Mouse (Mus musculus): ENCODE measurements around the gene Nubp2.
A peak's percentile ranks its signal among the peaks of the same experiment; 100 is the strongest.

Nubp2 gene

DNA sequence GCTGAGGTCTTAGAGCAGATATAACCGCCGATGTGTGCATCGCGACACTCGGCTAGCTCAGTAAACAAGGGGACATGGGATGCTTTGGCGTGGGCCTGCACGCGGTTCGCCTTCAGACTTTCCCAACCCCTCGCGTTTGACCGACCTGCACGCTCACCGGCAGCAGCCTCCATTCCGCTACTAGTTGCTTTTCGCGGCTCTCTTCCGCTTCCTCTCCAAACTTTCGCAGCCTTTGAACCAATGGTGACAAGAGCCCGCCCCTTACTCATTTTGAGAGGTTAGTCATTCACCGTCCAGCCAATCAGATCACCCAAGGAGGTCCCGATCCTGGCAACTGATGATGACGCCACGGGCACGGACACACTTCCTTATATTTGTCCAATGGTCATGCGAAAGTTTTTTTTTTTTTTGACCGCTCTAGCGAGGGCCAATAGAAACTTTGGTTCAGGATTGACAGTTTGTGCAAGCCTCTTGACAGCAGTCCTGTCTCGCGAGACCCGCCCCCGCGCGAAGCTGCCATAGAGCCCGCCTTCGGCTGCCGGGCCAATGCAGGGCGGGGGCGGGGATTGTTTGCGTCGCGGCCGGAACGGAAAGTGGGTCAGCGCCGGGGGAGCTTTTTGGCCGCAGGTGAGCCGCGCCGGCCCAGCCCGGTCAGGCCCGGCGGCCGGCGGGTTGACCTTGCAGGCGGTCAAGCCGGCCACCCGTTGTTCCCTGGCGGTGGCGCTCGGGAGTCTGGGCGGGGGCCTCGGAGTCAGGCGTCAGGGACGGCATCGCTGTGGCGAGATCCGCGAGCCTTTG, at the start of gene Nubp2, which contains the start of gene Spsb3:
Gene Nubp2 (minus strand): TSS at position 216 of the 798 bp plus-strand sequence.
Gene Spsb3 (plus strand): TSS at position 510 of the 798 bp plus-strand sequence.
- peak; percentile 96 to 97 for DNase-seq

- no peak for DNase-seq
Measured at GRCm38 (mm10) chr17:24935666-24936065, 49.5 kb upstream of the Nubp2 start.

DNA sequence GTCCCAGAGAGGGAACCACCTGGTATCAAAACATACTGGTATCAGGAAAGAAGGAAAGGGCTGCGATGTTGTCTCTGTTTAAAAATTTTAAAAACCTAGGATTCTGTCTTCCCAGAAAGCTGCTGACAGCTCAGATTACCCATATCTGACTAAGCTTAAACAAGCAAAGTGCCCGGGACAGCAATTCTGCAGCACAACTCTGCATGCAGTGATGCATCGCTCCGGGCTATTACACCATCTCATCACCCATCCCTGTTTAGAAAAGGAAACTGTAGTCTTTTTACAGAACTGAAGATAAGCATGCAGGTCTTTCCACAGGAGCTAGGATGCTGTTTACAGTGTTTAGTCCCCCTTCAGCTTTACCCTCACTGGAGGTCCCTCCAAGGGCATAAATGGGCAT, 48.8 kb upstream of the Nubp2 start:
- no peak for DNase-seq

- no peak for DNase-seq
Measured at GRCm38 (mm10) chr17:24933163-24933562, 47.0 kb upstream of the Nubp2 start.

GRCm38 (mm10) chr17:24932431-24932830, 46.3 kb upstream of the Nubp2 start:
- no peak for DNase-seq

- DNase-seq: no peak
Measured at GRCm38 (mm10) chr17:24929506-24929905, 43.4 kb upstream of the Nubp2 start.

DNA sequence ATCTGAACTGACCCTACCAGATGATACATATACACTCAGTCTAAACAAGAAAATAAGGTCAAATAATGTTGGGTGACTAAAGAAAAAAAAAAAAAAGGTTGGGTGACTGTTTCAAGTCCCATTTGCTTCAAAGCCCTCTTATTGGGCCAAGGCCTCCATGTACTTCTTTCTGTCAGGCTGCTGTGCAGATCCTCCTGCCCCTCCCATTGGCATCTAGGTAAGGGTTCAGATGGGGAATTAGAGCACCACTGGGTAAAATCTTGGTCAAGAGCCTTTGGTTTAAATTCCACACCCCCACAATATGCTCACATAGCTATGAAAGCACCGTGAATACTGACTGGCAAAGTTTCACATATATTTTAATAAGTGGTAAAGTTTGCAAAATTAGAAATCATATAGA, 37.1 kb upstream of the Nubp2 start:
- DNase-seq: no peak

DNA sequence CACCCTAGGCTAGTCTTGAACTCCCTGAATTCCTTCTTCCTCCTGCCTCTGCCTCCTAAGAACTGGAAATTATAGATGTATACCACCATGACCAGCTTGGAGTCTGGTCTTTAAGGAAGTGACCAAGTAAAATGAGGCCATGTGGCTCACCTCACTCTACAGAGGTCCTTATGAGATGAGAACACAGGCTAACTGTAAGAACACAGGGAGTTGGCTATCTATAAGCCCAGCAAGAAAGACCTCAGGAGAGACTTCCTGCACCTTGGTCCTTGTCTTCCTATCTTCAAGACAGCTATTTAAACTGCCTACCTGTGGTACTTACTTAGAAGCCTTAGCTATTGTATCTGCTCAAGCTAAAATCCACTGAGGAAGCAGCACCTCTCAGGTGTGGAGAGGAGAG, 27.8 kb upstream of the Nubp2 start:
- DNase-seq: no peak

DNA sequence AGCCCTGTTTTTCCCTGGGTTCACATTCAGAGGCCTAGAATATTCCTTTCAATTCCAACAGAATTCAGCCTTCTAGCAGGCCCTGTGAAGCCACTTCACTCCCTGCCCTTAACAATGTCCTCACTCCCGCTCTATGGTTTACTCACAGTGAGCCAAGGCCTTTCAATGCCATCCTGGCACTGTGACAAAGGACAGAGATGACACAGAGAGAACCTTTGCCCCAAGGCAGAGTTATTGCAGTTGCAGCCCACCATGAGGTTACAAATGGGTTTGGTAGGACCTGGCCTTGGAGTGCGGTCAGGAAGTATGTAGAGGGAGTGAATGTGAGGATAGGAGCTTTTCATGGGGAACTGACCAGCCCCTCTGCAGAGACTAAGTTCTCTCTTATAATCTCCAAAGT, 21.4 kb upstream of the Nubp2 start:
- no peak for DNase-seq

DNA sequence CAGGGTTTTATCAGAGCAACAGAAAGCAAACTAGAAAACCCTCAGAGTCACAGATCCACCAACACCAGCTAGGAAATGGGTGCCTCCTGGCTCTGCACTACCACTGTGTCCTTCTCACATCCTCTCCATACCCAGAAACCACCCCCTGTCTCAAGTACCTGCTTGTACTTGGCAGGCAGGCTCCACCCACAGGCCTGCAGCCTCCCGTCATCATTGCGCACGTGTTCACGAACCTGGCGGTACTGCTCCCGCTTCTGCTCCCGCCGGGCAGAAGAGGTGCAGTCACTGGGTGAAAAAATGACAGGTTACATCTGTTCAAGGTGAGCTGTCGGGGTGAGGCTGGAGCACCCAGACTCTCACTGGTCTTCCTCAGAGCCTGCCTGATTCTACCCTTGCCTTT, 17.6 kb upstream of the Nubp2 start:
- no peak for DNase-seq

DNA sequence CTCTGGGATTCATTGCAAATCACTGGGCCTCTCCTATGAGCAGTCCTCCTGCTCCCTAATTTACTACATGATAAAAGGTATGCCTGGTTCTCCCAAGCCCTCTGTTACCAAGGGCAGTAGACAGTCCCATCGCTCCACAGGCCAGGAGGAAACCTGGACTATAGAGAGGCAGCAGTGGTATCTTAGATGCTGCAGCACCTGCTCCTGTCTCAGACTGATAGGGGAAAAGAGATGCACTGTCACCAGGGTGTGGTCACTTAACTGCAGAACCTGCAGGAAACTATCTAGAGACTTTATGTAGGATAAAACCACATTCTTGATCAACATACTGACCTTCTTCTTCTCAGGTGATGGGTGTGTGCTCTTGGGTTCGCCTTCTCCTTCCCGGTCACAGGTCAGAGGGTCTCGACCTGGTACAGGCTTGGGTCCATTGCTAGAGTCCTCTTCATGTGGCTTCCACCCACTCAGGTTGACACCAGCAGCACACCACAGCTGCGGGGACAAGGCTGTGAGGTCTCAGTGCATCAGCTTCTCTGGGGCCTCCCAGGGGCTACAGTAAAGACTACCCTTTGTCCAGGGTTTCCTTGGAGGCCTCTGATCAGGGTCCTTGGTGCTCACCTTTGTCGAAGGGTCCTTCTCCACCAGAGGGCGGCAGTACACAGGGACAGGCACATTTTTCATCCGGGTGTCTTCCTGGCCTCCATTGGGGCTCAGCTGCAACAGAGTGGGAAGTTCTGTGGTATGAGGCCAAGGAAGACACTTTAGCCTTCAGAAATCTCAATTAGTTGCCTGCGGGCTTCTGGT, 16.7 kb upstream of the Nubp2 start:
- DNase-seq: peak; percentile 46

- DNase-seq: no peak
Measured at GRCm38 (mm10) chr17:24902124-24902523, 16.0 kb upstream of the Nubp2 start.

DNA sequence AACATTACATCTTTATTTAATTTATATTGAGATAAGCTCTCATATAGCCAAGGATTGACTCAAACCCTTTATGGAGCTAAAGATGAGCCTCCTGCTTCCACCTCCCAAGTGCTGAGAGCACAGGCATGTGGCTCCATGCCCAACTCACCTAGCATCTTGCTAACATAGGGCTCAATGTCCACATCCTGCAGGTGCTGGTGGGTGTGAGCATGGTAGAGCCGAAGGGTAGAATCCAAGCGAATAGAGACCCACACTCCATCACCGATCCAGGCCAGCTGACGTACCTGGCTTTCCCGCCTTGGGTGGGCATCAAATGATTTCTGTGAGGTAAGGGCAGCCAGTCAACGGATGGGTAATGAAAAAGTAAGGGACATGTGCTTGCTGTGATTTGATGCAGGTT, 13.9 kb upstream of the Nubp2 start:
- DNase-seq: no peak

DNA sequence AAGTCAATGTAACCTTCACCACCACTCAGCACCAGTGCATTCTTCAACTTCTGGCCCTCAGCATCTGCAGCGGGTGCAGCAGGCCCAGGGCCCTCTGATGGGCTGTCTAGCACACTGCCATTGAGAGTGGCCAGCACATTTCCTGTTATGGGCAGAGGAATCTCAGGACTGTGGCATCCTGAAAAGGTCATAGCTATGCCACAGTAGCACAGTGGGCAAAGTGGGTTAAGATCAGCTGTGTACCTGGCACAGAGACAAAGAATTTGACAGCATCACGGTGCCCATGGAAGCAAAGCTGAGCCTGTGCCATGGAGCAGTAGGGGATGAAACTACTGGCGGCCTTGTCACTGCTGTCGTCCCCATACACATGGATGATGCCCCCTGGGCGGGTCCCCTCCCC, 13.0 kb upstream of the Nubp2 start:
- DNase-seq: no peak

- DNase-seq: no peak
Measured at GRCm38 (mm10) chr17:24898041-24898854, 12.1 kb upstream of the Nubp2 start.

GRCm38 (mm10) chr17:24897600-24897999, 11.5 kb upstream of the Nubp2 start:
- DNase-seq: no peak

DNA sequence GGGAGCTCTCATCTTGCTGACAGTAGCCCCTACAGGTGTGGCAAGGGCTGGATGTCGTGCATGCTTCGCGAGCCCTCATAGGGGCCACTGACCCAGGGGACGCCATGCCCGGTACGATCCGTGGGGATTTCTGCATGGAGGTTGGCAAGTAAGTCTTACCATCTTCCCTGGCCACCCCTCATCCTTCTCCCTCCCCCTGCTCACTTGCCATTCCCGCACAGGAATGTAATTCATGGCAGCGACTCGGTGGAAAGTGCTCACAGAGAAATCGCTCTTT, 10.8 kb upstream of the Nubp2 start:
- no peak for DNase-seq

DNA sequence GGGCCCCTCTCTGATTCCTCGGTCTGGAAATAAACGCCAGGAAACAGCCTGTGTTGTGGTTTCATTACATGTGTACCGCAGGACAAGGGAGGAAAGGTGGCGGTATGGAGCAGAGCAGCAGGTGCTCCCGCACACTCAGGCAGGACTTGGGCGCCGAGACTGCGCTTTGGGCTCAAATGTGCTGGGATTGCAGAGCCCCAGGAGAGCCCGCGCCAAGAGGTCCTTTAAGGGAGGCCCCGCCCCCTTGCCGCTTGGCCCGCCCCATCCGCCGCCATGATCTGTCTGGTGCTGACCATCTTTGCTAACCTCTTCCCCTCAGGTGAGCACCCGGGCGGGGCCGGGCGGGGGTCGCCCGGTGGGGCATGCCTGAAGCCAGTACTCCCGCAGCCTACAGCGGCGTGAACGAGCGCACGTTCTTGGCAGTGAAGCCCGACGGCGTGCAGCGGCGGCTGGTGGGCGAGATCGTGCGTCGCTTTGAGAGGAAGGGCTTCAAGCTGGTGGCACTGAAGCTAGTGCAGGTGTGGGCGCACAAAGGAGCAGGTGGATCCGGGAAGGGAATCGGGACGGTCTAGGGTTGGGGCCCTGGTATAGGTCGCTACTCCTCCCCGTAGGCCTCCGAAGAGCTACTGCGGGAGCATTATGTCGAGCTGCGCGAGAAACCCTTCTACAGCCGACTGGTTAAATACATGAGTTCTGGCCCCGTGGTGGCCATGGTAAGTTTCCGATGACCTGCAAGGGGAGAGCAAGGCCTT, 10.3 kb upstream of the Nubp2 start, which contains the start of gene Nme3:
Gene Nme3 (plus strand): TSS at position 260 of the 752 bp plus-strand sequence.
- peak; percentile 74 to 75 for DNase-seq

DNA sequence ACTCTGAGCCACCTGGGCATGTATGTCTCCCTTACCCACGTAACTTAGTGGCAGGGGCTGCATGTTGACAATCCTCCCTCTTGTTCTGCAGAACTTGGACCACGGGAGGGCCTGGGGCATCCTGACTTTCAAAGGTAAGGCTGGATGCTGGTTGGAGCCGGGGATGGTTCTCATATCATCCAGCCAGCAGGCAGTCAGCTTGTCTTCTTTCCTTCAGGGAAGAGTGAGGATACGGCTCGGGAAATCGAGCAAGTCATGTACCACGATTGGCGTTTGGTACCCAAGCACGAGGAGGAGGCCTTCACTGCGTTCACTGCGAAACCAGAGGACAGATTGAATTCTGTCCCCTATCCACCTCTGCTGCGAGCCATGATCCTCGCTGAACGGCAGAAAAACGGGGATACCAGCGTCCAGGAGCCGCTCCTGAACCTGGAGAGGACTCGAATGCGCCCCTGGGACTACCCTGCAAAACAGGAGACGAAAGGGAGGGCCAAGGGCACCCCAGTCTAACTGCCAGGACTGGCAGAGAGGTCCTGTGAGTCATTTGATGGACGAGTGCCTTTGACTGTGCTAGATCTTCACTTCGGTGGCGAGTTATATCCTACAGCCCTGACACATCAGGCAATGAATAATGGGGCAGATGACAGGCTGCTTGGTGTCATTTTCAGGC, 9.6 kb upstream of the Nubp2 start:
- peak; percentile 22 to 26 for DNase-seq

DNA sequence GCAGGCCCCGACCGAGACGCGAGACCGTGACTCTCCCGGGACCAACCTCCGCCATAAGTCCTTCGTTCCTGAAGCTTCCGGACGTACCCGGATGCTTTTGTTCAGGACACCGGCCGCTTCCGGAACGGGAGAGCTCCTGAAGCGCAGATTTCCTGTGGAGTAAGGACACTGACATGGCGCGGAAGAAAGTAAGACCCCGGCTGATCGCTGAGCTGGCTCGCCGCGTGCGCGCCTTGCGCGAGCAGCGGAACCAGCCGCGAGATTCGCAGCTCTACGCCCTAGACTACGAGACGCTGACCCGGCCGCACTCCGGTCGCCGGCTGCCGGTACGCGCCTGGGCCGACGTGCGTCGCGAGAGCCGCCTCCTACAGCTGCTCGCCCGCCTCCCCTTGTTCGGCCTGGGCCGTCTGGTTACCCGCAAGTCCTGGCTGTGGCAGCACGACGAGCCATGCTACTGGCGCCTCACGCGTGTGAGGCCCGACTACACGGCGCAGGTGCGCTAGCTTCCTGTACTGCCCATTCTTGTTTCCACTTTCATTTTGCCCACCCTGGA, 8.9 kb upstream of the Nubp2 start, which contains the start of the genes Eme2 and Mrps34:
Gene Eme2 (minus strand): TSS at position 93 of the 553 bp plus-strand sequence.
Gene Mrps34 (plus strand): TSS at position 122 of the 553 bp plus-strand sequence.
- peak; percentile 72 to 75 for DNase-seq

Measured in B cell, adult 2 months (primary cell).